Mouse (Mus musculus): Measurements from ENCODE around the gene Txnrd1.

GRCm38 (mm10) chr10:82789181-82789580, 44.6 kb upstream of the Txnrd1 start:
- TF ChIP-seq CTCF (conservative IDR thresholded peaks at IDR 0.05; ENCODE audit: low read length), result no peak
- TF ChIP-seq POU5F1 (IDR thresholded peaks at IDR 0.05; ENCODE audit: borderline replicate concordance, low read length), result no peak
